Mouse (Mus musculus) cerebellum, postnatal 4 days (tissue): ENCODE results near the gene Ogt.
A peak's percentile ranks its signal among the peaks of the same experiment; 100 is the strongest.

ENCODE experiments used
- DNase-seq, 2 experiments: peaks; one replicate each; pipeline ENCODE4 v3.0.0; 2022; ENCODE audit warnings: low spot score in 2 of 2, mixed read lengths in 1 of 2

Ogt gene

DNA sequence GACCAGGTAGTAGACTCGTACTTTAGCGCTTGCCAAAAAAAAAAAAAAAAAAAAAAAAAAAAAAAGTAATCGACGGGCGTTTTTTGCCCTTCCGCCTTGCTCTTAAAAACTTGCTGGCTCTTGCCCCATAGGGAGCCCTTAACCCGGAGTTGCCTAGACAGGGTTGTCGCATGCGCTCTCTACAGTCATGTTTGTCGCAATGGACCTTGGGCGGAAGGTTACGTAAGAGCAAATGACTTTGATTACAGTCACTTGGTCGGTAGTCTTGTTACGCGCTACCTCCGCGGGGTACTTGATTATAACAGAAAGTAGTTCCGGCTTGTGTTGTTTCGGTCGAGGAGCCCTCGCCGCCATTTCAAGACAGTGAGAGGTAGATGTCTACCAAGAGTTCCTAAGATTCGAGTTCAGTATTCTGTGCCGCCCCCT is at the start of gene Ogt:
Ogt (plus strand) TSS at position 320 of the 426 bp plus-strand sequence.
- DNase-seq, result peak; percentile 58 to 82

DNA sequence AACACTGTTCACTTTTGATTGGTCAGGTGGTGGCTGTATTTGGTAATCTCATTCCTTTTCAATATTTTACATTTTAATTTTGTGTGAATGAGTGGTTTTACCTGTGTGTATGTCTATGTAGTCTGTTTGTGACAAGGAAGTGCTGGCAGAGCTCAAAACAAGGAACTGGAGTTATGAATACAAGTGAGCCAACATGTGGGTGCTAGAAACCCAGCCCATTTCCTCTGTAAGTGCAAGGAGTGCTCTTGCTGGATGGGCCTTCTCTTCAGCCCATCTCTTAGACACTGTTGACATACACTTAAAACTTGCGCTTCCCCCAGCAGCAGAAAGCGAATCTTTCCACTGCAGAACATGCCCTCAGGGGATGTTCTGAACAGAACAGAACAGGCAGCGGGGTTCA is 23.7 kb upstream of the Ogt start:
- no peak for DNase-seq

- DNase-seq, result no peak
Measured at GRCm38 (mm10) chrX:101617889-101618288, 22.0 kb upstream of the Ogt start.

GRCm38 (mm10) chrX:101620317-101620716 is 19.5 kb upstream of the Ogt start:
- no peak for DNase-seq

GRCm38 (mm10) chrX:101622539-101622938 is 17.3 kb upstream of the Ogt start:
- no peak for DNase-seq

GRCm38 (mm10) chrX:101636821-101637525 is 2.9 kb upstream of the Ogt start:
- no peak for DNase-seq

GRCm38 (mm10) chrX:101638856-101639255 is 1.0 kb upstream of the Ogt start:
- no peak for DNase-seq

DNA sequence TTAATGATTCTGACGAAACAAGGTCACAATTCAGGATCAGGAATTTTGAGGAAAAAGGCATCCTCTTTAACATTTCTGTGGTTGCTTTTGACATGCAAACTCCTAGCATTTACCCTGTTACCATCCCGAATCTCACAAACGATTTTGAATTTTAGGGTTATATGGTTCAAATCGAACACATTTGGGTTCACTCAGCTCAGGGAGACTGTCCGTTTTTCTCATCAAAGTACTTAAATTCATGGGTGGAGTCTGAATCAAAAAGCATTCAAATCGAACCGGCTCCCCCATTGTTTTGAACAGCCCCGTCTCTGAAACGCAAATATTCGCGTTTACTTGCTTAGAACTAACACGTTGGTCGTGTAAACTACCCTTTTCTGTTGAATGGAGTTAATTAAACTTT is 554 bp upstream of the Ogt start:
- DNase-seq, result peak in 1 of 2 experiments; percentile 1

- DNase-seq, result peak in 1 of 2 experiments; percentile 30
Measured at GRCm38 (mm10) chrX:101640194-101641160, 617 bp downstream of the Ogt start.

DNA sequence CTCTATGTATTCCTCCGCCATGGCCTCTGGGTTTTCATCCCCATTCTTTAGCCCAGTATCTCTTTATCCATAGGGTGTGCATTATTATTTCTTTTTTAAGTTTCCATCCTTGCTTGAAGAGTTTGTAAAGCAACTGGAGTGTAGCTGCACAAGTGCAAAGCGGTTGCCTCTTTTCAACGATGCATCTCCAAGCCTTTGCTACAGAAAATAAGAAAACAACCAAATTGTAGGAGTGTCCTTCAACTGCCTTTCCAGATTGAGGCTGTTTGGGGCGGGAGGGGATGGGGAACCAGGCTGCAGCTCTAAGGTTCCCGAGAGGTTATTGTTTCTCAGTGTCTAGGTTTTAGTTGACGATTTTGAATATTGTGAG is 1.3 kb downstream of the Ogt start:
- no peak for DNase-seq

- DNase-seq, result no peak
Measured at GRCm38 (mm10) chrX:101642091-101642490, 2.2 kb downstream of the Ogt start.

DNA sequence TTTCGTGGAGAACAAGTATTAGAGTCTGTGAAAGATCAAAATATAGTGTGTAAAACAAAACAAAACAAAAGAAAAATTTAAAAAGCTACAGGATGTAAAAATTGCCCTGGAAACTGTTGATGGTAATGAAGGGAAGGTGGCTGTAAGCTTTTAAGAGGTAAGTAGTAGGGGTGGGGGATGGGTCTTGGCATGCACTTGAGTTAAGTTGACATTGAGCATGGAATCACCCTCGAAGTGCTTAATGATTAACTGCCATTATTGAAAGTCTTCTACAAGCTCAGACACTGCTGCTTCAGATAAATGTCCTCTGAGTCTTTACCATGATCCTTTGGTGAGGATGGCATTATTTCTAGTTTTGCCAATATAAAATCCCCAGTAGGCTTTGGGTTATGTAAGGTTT is 5.4 kb downstream of the Ogt start:
- no peak for DNase-seq

DNA sequence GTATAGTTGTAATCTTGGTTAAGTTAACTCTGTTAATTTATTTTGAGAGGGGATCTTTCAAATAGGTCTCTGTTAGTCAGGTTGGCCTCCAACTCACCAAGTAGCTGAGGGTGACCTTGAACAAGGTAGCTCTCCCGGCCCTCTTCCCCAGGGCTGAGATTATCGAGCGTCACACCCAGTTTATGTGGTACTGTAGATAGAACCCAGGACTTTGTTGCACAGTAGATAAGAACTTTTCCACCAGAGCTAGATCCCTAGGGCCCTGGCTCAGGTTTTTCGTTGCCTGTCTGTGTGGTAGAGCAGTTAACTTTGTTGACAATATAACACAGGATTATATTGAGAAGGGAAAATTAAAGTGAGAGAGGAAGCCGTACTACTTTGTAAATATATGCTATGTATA is 6.8 kb downstream of the Ogt start:
- no peak for DNase-seq

GRCm38 (mm10) chrX:101695686-101696085 is 55.8 kb downstream of the Ogt start:
- no peak for DNase-seq

- no peak for DNase-seq
Measured at GRCm38 (mm10) chrX:101697537-101697936, 57.7 kb downstream of the Ogt start.

DNA sequence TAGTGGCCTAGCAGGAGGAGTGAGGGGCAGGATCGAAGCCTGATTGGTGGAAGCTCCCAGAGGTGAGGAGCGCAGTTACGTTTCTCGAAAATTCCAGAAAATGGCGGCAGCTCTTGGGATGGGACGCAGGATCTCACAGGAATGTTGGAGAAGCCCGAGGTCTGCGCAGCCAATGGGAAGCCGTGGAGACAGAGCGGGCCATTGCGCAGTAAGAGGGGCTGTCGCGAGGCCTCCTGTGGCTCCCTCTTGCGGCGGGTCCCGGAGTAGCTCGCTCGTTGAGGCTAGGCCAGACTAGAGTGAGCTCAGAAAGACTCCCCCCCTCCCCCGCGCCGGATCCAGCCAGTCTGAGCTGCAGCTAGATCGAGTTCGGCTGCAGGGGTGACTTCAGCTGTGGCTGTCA is 58.4 kb downstream of the Ogt start:
- no peak for DNase-seq

- DNase-seq, result no peak
Measured at GRCm38 (mm10) chrX:101705111-101705510, 65.3 kb downstream of the Ogt start.

- DNase-seq, result no peak
Measured at GRCm38 (mm10) chrX:101720401-101720800, 80.5 kb downstream of the Ogt start.

- DNase-seq, result no peak
Measured at GRCm38 (mm10) chrX:101730010-101730409, 90.2 kb downstream of the Ogt start.

DNA sequence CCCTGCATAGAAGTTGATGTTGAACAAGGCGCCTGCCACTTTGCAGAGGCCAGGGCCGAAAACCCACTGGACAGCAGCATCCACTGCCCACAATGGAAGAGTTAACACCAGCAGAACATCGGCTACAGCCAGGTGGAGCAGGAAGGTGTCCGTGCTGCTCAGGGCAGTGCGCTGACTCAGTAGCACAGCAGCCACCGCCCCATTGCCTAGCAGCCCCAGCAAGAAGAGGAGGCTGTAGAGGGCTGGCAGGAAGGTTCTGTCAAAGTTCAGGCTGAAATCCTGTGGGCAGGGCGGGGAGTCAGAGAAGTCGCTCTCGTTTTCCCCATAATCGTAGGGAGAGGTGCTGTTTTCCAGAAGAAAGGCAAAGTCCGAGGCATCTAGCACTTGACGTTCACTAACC is 92.8 kb downstream of the Ogt start:
- no peak for DNase-seq

GRCm38 (mm10) chrX:101733288-101733687 is 93.4 kb downstream of the Ogt start:
- no peak for DNase-seq

- DNase-seq, result peak in 1 of 2 experiments; percentile 16
Measured at GRCm38 (mm10) chrX:101733828-101734319, 94.0 kb downstream of the Ogt start, which contains the start of gene Cxcr3. Gene Cxcr3 (minus strand): TSS chrX:101734269.
